Mouse (Mus musculus): ENCODE measurements around the gene Cdpf1.

GRCm38 (mm10) chr15:85765022-85765421, 46.5 kb downstream of the Cdpf1 start:
- TF ChIP-seq CTCF (IDR thresholded peaks at IDR 0.05; ENCODE audit: control insufficient read depth, insufficient read depth, low read length) (no peak), POLR2A (IDR thresholded peaks at IDR 0.05; ENCODE audit: borderline replicate concordance, control insufficient read depth, low read depth, low read length) (no peak)

Measured in bone marrow, adult 2 months (tissue).